Mouse (Mus musculus): ENCODE results near the gene Tspan18. TPM values are rescaled to one million over a fixed set of nuclear protein-coding genes. Genes with fewer than 3 reads are reported as not detected.

Tspan18 gene
- polyA plus RNA-seq, 1 experiment from 2014 or later = 3.7 TPM

DNA sequence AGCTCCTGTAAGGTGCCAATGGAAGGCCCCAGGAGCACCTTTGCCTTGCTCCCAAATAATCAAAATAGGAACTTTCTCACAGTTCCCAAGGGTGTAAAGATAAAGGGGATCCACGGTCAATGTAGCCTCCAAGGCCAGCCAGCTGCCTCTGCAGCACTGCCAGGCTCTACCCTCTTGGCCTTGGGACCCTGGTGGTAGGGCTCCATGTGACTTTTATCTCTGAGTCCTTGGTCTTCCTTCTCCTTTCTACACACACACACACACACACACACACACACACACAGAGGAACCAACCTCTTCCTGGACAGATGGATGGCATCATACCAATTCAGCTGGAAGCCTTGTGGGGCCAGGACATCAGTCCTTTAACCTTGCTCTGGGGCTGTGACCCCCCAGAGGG, 102.2 kb downstream of the Tspan18 start:
- Histone ChIP-seq H3K4me2 (no peak overlapping the region), H3K27ac (no peak overlapping the region), H3K4me1 (replicated peaks) (no peaks in the 10 kb centered on the region), H3K9ac (no peak overlapping the region), H3K36me3 (no peaks in the 10 kb centered on the region), H3K27me3 (no peaks in the 10 kb centered on the region), H3K4me3 (replicated peaks) (no peak overlapping the region), H3K9me3 (replicated peaks) (no peaks in the 10 kb centered on the region)
- 44% methylated on average over 1 of the region's 1 CpGs for WGBS (ENCODE audit: insufficient replicate concordance)
- DNase-seq (no peak), ATAC-seq (ENCODE audit: low read depth) (no peak)

GRCm38 (mm10) chr2:93228480-93228824, 105.9 kb downstream of the Tspan18 start:
- Histone ChIP-seq H3K4me3 (replicated peaks) (no peak overlapping the region), H3K9ac (no peak overlapping the region), H3K27ac (no peak overlapping the region), H3K4me2 (no peak overlapping the region), H3K9me3 (replicated peaks) (no peaks in the 10 kb centered on the region), H3K4me1 (replicated peaks) (no peaks in the 10 kb centered on the region), H3K36me3 (no peaks in the 10 kb centered on the region), H3K27me3 (no peaks in the 10 kb centered on the region)
- WGBS (ENCODE audit: insufficient replicate concordance) = 39% methylated on average over 5 of the region's 5 CpGs
- DNase-seq (no peak), ATAC-seq (ENCODE audit: low read depth) (no peak)

GRCm38 (mm10) chr2:93227713-93228479, 106.4 kb downstream of the Tspan18 start:
- DNase-seq (no peak), ATAC-seq (ENCODE audit: low read depth) (no peak)
- Histone ChIP-seq H3K4me1 (replicated peaks) (no peaks in the 10 kb centered on the region), H3K27me3 (no peaks in the 10 kb centered on the region), H3K27ac (no peak overlapping the region), H3K36me3 (no peaks in the 10 kb centered on the region), H3K9ac (no peak overlapping the region), H3K4me3 (replicated peaks) (no peak overlapping the region), H3K9me3 (replicated peaks) (no peaks in the 10 kb centered on the region), H3K4me2 (no peak overlapping the region)
- 71% methylated on average over 9 of the region's 9 CpGs for WGBS (ENCODE audit: insufficient replicate concordance)

DNA sequence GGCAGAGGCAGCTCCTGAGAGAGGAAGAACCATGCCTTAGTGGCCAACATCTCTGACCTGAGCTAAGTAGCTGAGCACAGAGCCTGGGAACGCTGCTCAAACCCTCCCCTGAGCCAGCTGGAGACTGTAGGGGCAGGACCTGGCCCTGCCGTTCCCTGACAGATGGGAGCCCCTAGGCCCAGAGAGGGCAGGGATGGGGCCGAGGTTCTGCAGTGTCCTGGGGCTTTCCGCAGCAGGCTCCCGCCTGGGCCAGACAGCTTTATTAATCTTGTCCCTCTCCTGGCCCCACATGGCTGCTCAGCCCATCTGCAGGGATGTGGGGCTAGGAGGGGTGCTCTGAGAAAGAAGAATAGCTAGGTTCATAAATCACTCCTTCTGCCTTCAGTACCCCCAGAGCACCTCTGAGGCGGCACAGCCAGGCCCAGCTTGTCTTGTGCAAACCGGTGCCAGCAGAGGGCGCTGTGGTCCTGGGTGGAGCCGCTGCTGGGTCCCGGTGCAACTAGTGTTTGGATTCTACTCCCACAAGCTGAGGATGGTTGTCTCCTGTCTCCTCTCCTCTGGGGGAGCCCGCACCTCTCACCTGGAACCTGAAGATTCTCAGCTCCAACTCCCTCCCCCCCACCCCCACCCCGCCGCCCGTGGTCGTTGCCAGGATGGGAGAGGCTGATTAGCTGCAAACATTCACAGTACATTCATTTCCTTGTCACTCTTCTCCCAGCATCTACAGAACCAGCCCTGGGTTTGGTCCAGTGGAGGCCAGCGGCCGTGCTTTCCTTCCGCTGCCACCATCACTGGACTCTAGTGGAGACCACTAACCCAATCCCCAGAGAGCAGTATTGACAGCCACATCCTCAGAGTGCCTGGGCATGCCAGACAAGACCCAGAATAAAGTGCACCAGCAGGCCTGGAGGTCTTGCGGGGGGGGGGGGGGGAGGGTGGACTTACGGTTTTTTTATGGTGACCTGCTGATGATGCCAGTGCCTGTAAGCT, 107.4 kb downstream of the Tspan18 start:
- H3K9ac ChIP-seq = no peak overlapping the region
- no peaks in the 10 kb centered on the region for H3K27me3 ChIP-seq
- no peaks in the 10 kb centered on the region for H3K9me3 ChIP-seq (replicated peaks)
- ATAC-seq (ENCODE audit: low read depth) (0 out of 2 replicates have a peak, but pooled peaks have one; percentile 53), DNase-seq (peak; percentile 48)
- H3K4me2 ChIP-seq = no peak overlapping the region
- H3K4me3 ChIP-seq (replicated peaks) = no peak overlapping the region
- no peaks in the 10 kb centered on the region for H3K4me1 ChIP-seq (replicated peaks)
- no peak overlapping the region for H3K27ac ChIP-seq
- no peaks in the 10 kb centered on the region for H3K36me3 ChIP-seq
- 33% methylated on average over 20 of the region's 20 CpGs for WGBS (ENCODE audit: insufficient replicate concordance)

GRCm38 (mm10) chr2:93223463-93223862, 110.8 kb downstream of the Tspan18 start:
- Histone ChIP-seq H3K27ac (no peak overlapping the region), H3K9ac (no peak overlapping the region), H3K4me2 (no peak overlapping the region), H3K4me1 (replicated peaks) (no peaks in the 10 kb centered on the region), H3K27me3 (no peaks in the 10 kb centered on the region), H3K4me3 (replicated peaks) (no peak overlapping the region), H3K36me3 (no peaks in the 10 kb centered on the region), H3K9me3 (replicated peaks) (no peaks in the 10 kb centered on the region)
- ATAC-seq (ENCODE audit: low read depth) (no peak), DNase-seq (no peak)
- WGBS (ENCODE audit: insufficient replicate concordance) = 50% methylated on average over 6 of the region's 6 CpGs

GRCm38 (mm10) chr2:93220447-93220846, 113.9 kb downstream of the Tspan18 start:
- DNase-seq (no peak), ATAC-seq (ENCODE audit: low read depth) (no peak)
- H3K27me3 ChIP-seq = no peaks in the 10 kb centered on the region
- H3K9ac ChIP-seq = no peak overlapping the region
- H3K4me2 ChIP-seq = no peak overlapping the region
- H3K4me1 ChIP-seq (replicated peaks) = peaks cover 7% of the 10 kb centered on the region
- H3K9me3 ChIP-seq (replicated peaks) = no peaks in the 10 kb centered on the region
- no peak overlapping the region for H3K4me3 ChIP-seq (replicated peaks)
- H3K27ac ChIP-seq = no peak overlapping the region
- H3K36me3 ChIP-seq = no peaks in the 10 kb centered on the region
- WGBS (ENCODE audit: insufficient replicate concordance) = 71% methylated on average over 5 of the region's 5 CpGs

GRCm38 (mm10) chr2:93219576-93219975, 114.7 kb downstream of the Tspan18 start:
- Histone ChIP-seq H3K4me1 (replicated peaks) (peaks cover 7% of the 10 kb centered on the region), H3K9me3 (replicated peaks) (no peaks in the 10 kb centered on the region), H3K4me2 (no peak overlapping the region), H3K9ac (no peak overlapping the region), H3K4me3 (replicated peaks) (no peak overlapping the region), H3K27me3 (no peaks in the 10 kb centered on the region), H3K27ac (no peak overlapping the region), H3K36me3 (no peaks in the 10 kb centered on the region)
- DNase-seq = no peak
- 78% methylated on average over 3 of the region's 3 CpGs for WGBS (ENCODE audit: insufficient replicate concordance)
- ATAC-seq (ENCODE audit: low read depth) = no peak

GRCm38 (mm10) chr2:93218353-93218990, 115.8 kb downstream of the Tspan18 start:
- Histone ChIP-seq H3K9me3 (replicated peaks) (no peaks in the 10 kb centered on the region), H3K4me2 (no peak overlapping the region), H3K27me3 (no peaks in the 10 kb centered on the region), H3K36me3 (no peaks in the 10 kb centered on the region), H3K27ac (no peak overlapping the region), H3K4me1 (replicated peaks) (peaks cover 7% of the 10 kb centered on the region), H3K9ac (no peak overlapping the region), H3K4me3 (replicated peaks) (no peak overlapping the region)
- ATAC-seq (ENCODE audit: low read depth) (no peak), DNase-seq (no peak)
- 64% methylated on average over 7 of the region's 7 CpGs for WGBS (ENCODE audit: insufficient replicate concordance)

DNA sequence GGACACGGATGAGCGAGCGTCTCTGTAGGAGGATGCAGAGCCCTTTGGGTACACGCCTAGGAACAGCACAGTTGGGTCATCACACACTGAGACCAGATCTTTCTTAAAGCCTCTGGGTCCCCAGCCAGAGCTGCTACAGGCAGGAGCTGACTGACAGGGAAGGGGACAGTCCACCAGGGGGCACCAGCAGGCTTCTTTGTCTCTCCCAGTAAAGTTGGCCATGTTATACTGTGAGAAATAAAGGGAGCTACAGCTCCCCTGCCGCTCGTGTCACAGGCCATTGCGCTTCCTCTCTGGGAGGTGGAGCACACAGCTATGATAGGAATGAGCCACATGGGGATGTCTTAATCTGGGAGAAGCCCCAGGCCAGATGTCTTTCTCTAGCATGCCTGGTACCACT, 117.3 kb downstream of the Tspan18 start:
- H3K4me2 ChIP-seq = no peak overlapping the region
- ATAC-seq (ENCODE audit: low read depth) (no peak), DNase-seq (peak; percentile 44)
- no peaks in the 10 kb centered on the region for H3K9me3 ChIP-seq (replicated peaks)
- 29% methylated on average over 7 of the region's 7 CpGs for WGBS (ENCODE audit: insufficient replicate concordance)
- no peaks in the 10 kb centered on the region for H3K27me3 ChIP-seq
- no peak overlapping the region for H3K9ac ChIP-seq
- H3K36me3 ChIP-seq = no peaks in the 10 kb centered on the region
- no peak overlapping the region for H3K4me3 ChIP-seq (replicated peaks)
- no peak overlapping the region for H3K27ac ChIP-seq
- H3K4me1 ChIP-seq (replicated peaks) = peaks cover 7% of the 10 kb centered on the region

DNA sequence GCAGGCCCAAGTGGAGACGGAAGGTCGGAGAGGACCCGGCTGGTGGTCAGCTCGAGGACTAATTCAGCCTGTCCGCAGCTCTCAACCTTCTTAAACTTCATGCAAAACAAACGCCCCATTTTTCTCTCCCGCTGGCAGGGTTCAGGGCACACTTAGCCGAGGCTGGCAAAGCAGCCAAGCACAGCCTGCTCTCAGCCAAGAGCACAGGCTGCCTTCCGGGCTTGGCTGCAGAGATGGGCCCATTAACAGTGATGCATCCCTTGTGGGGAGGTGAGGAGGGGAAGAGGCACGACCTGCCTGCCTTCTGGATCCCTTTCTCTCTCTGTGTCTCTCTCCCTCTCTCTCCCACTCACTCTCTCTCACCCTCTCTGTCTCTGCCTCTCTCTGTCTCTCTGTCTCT, 118.5 kb downstream of the Tspan18 start:
- no peak for DNase-seq
- peaks cover 7% of the 10 kb centered on the region for H3K4me1 ChIP-seq (replicated peaks)
- H3K4me3 ChIP-seq (replicated peaks) = no peak overlapping the region
- H3K4me2 ChIP-seq = no peak overlapping the region
- H3K9me3 ChIP-seq (replicated peaks) = no peaks in the 10 kb centered on the region
- H3K9ac ChIP-seq = no peak overlapping the region
- WGBS (ENCODE audit: insufficient replicate concordance) = 65% methylated on average over 10 of the region's 10 CpGs
- H3K36me3 ChIP-seq = no peaks in the 10 kb centered on the region
- no peaks in the 10 kb centered on the region for H3K27me3 ChIP-seq
- ATAC-seq (ENCODE audit: low read depth) = no peak
- H3K27ac ChIP-seq = no peak overlapping the region

- ATAC-seq (ENCODE audit: low read depth) (no peak), DNase-seq (no peak)
- Histone ChIP-seq H3K9ac (no peak overlapping the region), H3K4me1 (replicated peaks) (peaks cover 7% of the 10 kb centered on the region), H3K27ac (no peak overlapping the region), H3K9me3 (replicated peaks) (no peaks in the 10 kb centered on the region), H3K4me2 (no peak overlapping the region), H3K27me3 (no peaks in the 10 kb centered on the region), H3K36me3 (no peaks in the 10 kb centered on the region), H3K4me3 (replicated peaks) (no peak overlapping the region)
- WGBS (ENCODE audit: insufficient replicate concordance) = 28% methylated on average over 1 of the region's 1 CpGs
Observed at GRCm38 (mm10) chr2:93214192-93214591, 120.1 kb downstream of the Tspan18 start.
